Mouse (Mus musculus) olfactory bulb, adult 2 months (tissue): ENCODE results near the gene Ifnl2.

Source experiments
- CTCF ChIP-seq: fragments of 200-500 bp; IDR thresholded peaks from 2 replicates; pipeline ENCODE4 v1.5.1; 2012; ENCODE audit warnings: low read depth, mild to moderate bottlenecking, low read length, moderate library complexity; ENCODE audit not compliant: insufficient read depth
- POLR2A ChIP-seq: fragments of 200-500 bp; IDR thresholded peaks from 2 replicates; pipeline ENCODE4 v1.6.1; 2012; ENCODE audit warnings: mild to moderate bottlenecking, low read depth, low read length, moderate library complexity; ENCODE audit not compliant: insufficient read depth

DNA sequence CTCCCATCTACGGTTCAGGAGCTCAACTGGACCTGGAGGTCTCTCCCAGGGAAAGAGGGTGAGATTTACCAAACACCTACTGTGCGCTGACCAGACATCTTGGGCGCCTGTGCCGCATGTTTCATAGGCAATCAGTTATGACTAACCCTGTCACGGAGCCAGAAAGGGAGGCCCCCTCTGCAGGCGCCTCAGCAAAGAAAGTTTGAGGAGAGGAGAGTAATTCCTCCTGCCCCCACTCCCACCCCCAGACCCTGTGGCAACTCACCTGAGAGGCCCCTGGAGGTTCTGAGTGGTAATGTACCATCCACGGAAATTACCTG, 35.6 kb upstream of the Ifnl2 start:
- TF ChIP-seq CTCF (0 out of 2 replicates have a peak, but pooled peaks have one; percentile 11), POLR2A (no peak)
